11 mouse cellular contexts compared by ENCODE assay signal in the genomic region with DNA sequence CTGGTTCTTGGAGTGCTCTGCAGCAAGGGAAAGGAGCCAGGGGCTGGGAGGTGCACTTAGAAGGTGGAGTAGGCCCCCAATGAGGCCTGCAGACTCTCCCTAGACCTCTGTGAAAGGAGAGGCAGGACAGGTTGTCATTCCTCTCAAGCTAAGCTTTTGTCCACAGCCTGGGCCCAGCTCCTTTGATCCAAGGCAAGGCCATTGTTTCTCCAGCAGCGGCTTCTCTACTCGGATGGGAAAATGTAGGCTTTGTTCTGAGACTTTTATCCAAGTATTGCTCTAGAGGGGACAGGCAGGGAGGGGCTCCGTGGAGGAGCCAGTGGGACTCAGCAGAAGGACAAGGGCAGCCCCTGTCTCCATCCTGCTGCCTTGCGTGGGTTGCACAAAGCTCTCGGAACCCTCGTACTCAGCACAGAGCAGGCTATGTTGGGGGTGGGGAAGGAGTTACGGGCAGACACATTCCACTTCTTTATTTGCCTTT.
DNase-seq lines count a peak whose midpoint lies in the region; ATAC-seq lines count a peak whose summit lies in the region.
"Had no signal": no experiment of that assay in that cellular context is flagged by ENCODE, and none has a peak within 500 bp of the region (broad histone marks: within the 10 kb centered on the region; RNA-seq: fewer than 3 reads in every experiment).

No protein-coding gene starts in this region.

- ATAC-seq in heart, embryonic 16.5 days (replicated peaks; ENCODE audit: extremely low read depth, insufficient read depth, low FRiP score) = no peak
- peak; percentile 68 for ATAC-seq in hindbrain, embryonic 15.5 days (ENCODE audit: low FRiP score, low read depth)

- no peaks in the 10 kb centered on the region for H3K36me3 ChIP-seq in heart, embryonic 16.5 days (ENCODE audit: control insufficient read depth, insufficient read depth)
- H3K36me3 ChIP-seq in hindbrain, embryonic 15.5 days = no peaks in the 10 kb centered on the region

- H3K27ac ChIP-seq in heart, embryonic 16.5 days (ENCODE audit: low read length) = no peak overlapping the region
- H3K27ac ChIP-seq in hindbrain, embryonic 15.5 days (replicated peaks) = no peak overlapping the region
- H3K27ac ChIP-seq: layer of hippocampus, adult 2 months had no signal

- WGBS in heart, embryonic 16.5 days = 35% methylated on average over 7 of the region's 7 CpGs
- WGBS in hindbrain, embryonic 15.5 days = 10% methylated on average over 7 of the region's 7 CpGs

- no peaks in the 10 kb centered on the region for H3K9me3 ChIP-seq in heart, embryonic 16.5 days (replicated peaks; ENCODE audit: control insufficient read depth, low read length)
- no peaks in the 10 kb centered on the region for H3K9me3 ChIP-seq in hindbrain, embryonic 15.5 days

- no peak overlapping the region for H3K4me2 ChIP-seq in heart, embryonic 16.5 days (ENCODE audit: low read depth, low read length)
- H3K4me2 ChIP-seq in hindbrain, embryonic 15.5 days = no peak overlapping the region

- no peak for DNase-seq in heart, adult 11 months
- peak; percentile 28 to 32 for DNase-seq in right cerebral cortex, postnatal 10 days (ENCODE audit: low spot score in 2 of 2)
- no peak for DNase-seq in right cerebral cortex, postnatal 14 days
- DNase-seq in MN1 (ENCODE audit: low spot score) = no peak
- DNase-seq in cerebellum, postnatal 36 days = no peak
- no peak for DNase-seq in B cell, adult 2 months
- DNase-seq: cerebellum, adult 11 months; heart, postnatal 14 days had no signal

- peaks cover 29% of the 10 kb centered on the region for H3K4me1 ChIP-seq in heart, embryonic 16.5 days (ENCODE audit: control insufficient read depth, insufficient read depth, low read length)
- peaks cover 13% of the 10 kb centered on the region for H3K4me1 ChIP-seq in hindbrain, embryonic 15.5 days (replicated peaks)

- H3K9ac ChIP-seq in heart, embryonic 16.5 days (ENCODE audit: low read length) = 0 out of 2 replicates have a peak overlapping the region, but pooled peaks have one; percentile 3
- no peak overlapping the region for H3K9ac ChIP-seq in hindbrain, embryonic 15.5 days

- no peaks in the 10 kb centered on the region for H3K27me3 ChIP-seq in heart, embryonic 16.5 days (ENCODE audit: control insufficient read depth, insufficient read depth, low read length)
- H3K27me3 ChIP-seq in hindbrain, embryonic 15.5 days = no peaks in the 10 kb centered on the region

- no peak overlapping the region for H3K4me3 ChIP-seq in heart, embryonic 16.5 days (ENCODE audit: low read length)
- H3K4me3 ChIP-seq in hindbrain, embryonic 15.5 days = no peak overlapping the region
- H3K4me3 ChIP-seq: layer of hippocampus, adult 2 months had no signal

Comparison
In these comparisons a context has a peak if more than half of its experiments do, and no peak if none do; other contexts are left out.
1. DNase-seq: peak in right cerebral cortex, postnatal 10 days (2 of 2); none in heart, adult 11 months (single experiment), right cerebral cortex, postnatal 14 days (single experiment), MN1 (single experiment), cerebellum, postnatal 36 days (0 of 2) and B cell, adult 2 months (0 of 2).